Mouse (Mus musculus): ENCODE measurements around the gene Fgfr2.

DNA sequence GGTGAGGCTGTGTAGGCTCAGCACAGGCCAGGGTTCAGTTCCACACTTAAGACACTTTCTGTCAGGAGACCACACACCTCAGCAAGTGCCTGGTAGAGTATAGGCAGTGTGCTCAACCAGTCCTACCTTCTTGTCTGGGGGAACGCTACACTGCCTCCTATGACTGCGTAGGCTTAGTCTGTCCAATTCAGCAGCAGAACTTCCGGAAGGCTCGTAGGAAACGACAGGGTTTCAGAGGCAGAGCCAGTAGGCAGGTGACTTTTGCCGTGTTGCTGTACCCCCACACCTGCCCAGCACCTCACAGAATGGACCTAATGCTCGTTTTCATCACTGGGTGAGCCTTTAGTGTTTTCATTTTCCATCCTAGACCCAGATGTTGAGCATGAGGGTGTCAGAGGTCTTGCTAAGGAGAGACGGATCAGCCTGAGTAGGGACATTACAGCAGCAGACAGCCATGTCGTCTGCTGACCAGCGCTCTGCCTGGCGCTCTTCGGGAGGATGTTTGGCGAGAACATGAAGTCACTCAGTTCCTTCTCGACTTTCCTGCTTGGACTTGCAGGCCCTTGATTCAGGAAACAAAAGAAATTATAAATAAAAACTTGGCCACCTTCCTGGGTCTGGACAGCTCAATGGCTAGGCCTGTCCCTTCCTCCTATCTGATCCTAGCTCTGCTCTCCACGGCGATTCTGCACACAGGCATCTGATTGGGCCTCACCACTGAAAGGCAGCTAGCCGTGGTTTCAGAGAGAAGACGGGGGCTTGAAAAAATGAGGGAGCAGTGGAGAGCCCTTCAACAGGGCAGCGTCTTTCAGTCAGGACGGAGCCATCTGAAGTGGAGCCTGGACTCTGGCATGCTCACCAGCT lies 452.9 kb downstream of the Fgfr2 start:
- TF ChIP-seq CTCF (IDR thresholded peaks at IDR 0.05; ENCODE audit: low read depth) = no peak
- TF ChIP-seq EP300 (IDR thresholded peaks at IDR 0.05; ENCODE audit: low read depth) = no peak

All from liver, postnatal 0 days (tissue).